Mouse (Mus musculus): ENCODE measurements around the gene Lmbrd2. TPM values are rescaled to one million over a fixed set of nuclear protein-coding genes. Genes with fewer than 3 reads are reported as not detected.
A peak's percentile ranks its signal among the peaks of the same experiment; 100 is the strongest.

Lmbrd2 gene
- polyA plus RNA-seq (2015; fragmentation: Nextera tagmentation; extraction: Ambion mirVana), result 2.2 and 2.4 TPM in 2 replicates

- H3K27ac ChIP-seq, result peak within 1 kb of the TSS; percentile 80
- no peaks in the 10 kb centered on the region for H3K27me3 ChIP-seq
- H3K4me2 ChIP-seq, result peak within 1 kb of the TSS; percentile 60
- peak within 1 kb of the TSS; percentile 80 for H3K4me3 ChIP-seq
- peak; percentile 98 for ATAC-seq (ENCODE audit: insufficient number of reproducible peaks, low FRiP score, low TSS enrichment, low read depth)
- no peaks in the 10 kb centered on the region for H3K9me3 ChIP-seq
- WGBS, result under 1% methylated on average over 34 of the region's 34 CpGs
- H3K4me1 ChIP-seq, result peaks cover 25% of the 10 kb centered on the region
- peaks cover 24% of the 10 kb centered on the region for H3K36me3 ChIP-seq
- H3K9ac ChIP-seq, result peak within 1 kb of the TSS; percentile 79
Observed at GRCm38 (mm10) chr15:9140252-9140680, at the start of gene Lmbrd2. Gene Lmbrd2 (plus strand): TSS chr15:9140550.

DNA sequence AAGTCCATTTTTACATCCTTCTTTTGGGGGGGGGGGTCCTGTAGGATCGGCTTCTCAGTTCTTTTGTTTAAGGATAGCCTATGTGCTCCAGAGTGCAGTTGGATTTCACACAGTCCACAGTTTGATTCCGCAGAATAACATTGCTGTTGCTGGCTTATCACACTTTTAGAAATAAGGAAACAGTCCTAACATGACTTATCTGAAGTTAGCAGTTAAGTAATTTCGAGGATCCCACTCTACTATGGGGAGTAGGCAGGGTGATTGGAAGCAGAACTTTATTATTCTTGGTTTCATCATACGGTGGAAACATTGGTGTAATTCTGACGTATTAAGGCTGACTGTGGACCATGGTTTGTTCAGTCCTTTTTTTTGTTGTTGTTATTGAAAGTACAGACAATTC lies 49.7 kb upstream of the Lmbrd2 start:
- ATAC-seq (ENCODE audit: insufficient number of reproducible peaks, low FRiP score, low TSS enrichment, low read depth), result no peak
- H3K36me3 ChIP-seq, result peaks cover 36% of the 10 kb centered on the region

GRCm38 (mm10) chr15:9093598-9094365 lies 46.6 kb upstream of the Lmbrd2 start:
- Histone ChIP-seq H3K9me3 (no peaks in the 10 kb centered on the region), H3K27me3 (no peaks in the 10 kb centered on the region), H3K36me3 (peaks cover 34% of the 10 kb centered on the region), H3K4me3 (no peak overlapping the region), H3K9ac (no peak overlapping the region), H3K4me1 (peaks cover 5% of the 10 kb centered on the region; the same call in 1 of the 2 replicates), H3K27ac (no peak overlapping the region), H3K4me2 (no peak overlapping the region)
- 74% methylated on average over 11 of the region's 11 CpGs for WGBS
- peak; percentile 44; the same call in 1 of the 2 replicates for ATAC-seq (ENCODE audit: insufficient number of reproducible peaks, low FRiP score, low TSS enrichment, low read depth)

More for the DNA sequence above, 49.7 kb upstream of the Lmbrd2 start:
- no peak overlapping the region for H3K4me2 ChIP-seq
- WGBS, result 91% methylated on average over 5 of the region's 5 CpGs
- no peaks in the 10 kb centered on the region for H3K27me3 ChIP-seq
- no peak overlapping the region for H3K4me3 ChIP-seq
- H3K9me3 ChIP-seq, result no peaks in the 10 kb centered on the region
- H3K27ac ChIP-seq, result no peak overlapping the region
- H3K9ac ChIP-seq, result no peak overlapping the region
- peaks cover 5% of the 10 kb centered on the region; the same call in 1 of the 2 replicates for H3K4me1 ChIP-seq

- Histone ChIP-seq H3K4me3 (no peak overlapping the region), H3K9ac (no peak overlapping the region), H3K4me2 (no peak overlapping the region), H3K4me1 (peaks cover 5% of the 10 kb centered on the region; the same call in 1 of the 2 replicates), H3K27ac (no peak overlapping the region), H3K27me3 (no peaks in the 10 kb centered on the region), H3K36me3 (peaks cover 34% of the 10 kb centered on the region), H3K9me3 (no peaks in the 10 kb centered on the region)
- WGBS, result 26% methylated on average over 13 of the region's 13 CpGs
- peak; percentile 19; the same call in 1 of the 2 replicates for ATAC-seq (ENCODE audit: insufficient number of reproducible peaks, low FRiP score, low TSS enrichment, low read depth)
Observed at GRCm38 (mm10) chr15:9094366-9094750, 46.0 kb upstream of the Lmbrd2 start.

DNA sequence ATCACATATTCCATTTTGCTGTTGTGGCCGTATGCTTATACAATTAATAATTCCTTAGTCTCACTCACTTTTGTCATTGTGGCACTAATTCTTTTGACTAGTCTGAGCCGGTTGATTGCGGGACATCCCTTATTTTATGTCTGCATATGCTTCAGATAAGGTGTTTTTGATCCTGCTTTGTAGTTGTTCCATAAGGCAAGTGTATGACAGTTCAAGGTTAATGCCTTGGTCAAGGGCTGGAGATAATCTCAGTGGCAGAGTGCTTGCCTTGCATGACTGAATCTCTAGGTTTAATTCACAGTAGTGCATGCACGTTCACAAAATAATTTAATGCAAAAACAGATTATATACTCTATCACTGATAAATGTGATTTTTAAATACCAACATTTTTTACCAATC lies 43.5 kb upstream of the Lmbrd2 start:
- Histone ChIP-seq H3K4me2 (no peak overlapping the region), H3K27ac (no peak overlapping the region), H3K4me3 (no peak overlapping the region), H3K9ac (no peak overlapping the region), H3K4me1 (peaks cover 5% of the 10 kb centered on the region; the same call in 1 of the 2 replicates), H3K36me3 (peaks cover 50% of the 10 kb centered on the region), H3K27me3 (no peaks in the 10 kb centered on the region), H3K9me3 (no peaks in the 10 kb centered on the region)
- 94% methylated on average over 4 of the region's 4 CpGs for WGBS
- no peak for ATAC-seq (ENCODE audit: insufficient number of reproducible peaks, low FRiP score, low TSS enrichment, low read depth)

DNA sequence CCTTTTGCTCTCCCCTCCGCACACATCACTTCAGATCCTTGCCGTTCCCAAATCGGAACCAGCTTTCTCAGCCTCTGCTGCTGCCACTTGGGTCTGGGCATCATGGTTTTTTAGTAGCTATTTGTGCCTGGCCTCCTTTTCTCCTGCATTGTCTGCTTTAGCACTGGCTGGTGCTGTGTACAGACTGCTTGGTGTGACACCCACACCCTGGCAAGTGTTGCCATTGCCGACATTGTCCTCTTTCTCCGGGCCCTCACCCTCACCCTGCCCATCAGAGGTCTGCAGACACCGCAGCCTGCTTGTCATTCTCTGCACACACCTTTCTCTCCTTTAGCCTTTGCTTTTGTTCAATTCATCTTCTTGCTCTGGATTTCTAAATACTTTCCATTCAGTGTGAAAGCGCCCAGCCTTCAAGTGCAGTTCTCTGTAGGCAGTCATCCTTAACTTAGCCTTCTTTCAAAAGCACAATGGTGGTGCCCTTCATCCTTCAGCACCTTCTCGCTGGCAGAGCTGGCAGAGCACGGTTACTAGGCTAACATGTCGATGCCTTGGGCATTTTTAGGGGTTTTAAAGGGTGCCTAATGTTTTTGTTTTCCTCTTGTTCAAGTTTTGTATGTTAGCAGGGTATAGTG lies 39.8 kb upstream of the Lmbrd2 start:
- H3K36me3 ChIP-seq, result peaks cover 46% of the 10 kb centered on the region
- ATAC-seq (ENCODE audit: insufficient number of reproducible peaks, low FRiP score, low TSS enrichment, low read depth), result no peak
- no peak overlapping the region for H3K4me3 ChIP-seq
- no peaks in the 10 kb centered on the region for H3K4me1 ChIP-seq
- H3K27ac ChIP-seq, result no peak overlapping the region
- no peaks in the 10 kb centered on the region for H3K27me3 ChIP-seq
- WGBS, result 94% methylated on average over 10 of the region's 10 CpGs
- no peaks in the 10 kb centered on the region for H3K9me3 ChIP-seq
- H3K9ac ChIP-seq, result no peak overlapping the region
- H3K4me2 ChIP-seq, result no peak overlapping the region

DNA sequence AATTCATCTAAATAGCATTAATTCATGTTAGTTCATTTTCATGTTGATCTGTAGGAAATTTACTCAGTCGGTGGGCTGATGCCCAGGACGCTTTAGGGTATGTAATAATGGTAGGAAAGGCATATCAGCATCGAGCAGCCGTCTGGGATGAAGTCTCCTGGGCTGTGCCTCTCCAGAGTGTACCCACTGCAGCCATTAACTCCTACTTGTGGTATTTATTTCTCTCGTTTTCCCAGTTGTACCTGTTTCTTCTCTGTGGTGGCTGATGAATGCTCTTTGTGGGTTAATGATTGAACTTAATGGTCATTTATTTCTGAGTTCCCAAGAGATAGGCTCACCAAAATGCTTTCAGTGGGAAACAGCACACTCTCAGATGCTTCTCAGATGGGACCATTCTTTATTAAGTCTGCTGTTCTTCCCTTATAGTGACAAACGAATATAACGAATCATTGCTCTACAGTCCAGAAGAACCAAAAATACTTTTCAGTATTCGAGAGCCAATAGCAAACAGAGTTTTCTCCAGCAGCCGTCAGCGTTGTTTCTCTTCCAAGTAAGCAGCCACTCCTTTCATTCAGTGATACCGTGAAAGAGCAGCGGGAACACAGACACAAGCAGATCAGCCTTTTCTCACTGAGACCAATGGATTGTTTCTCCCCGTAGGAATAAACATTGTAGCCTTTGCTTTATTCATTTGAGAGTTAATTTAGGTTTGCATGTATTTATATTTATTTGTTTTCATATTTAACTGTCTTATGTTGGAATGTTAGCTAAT lies 33.9 kb upstream of the Lmbrd2 start:
- Histone ChIP-seq H3K4me2 (no peak overlapping the region), H3K27me3 (no peaks in the 10 kb centered on the region), H3K4me3 (no peak overlapping the region), H3K27ac (no peak overlapping the region), H3K36me3 (peaks cover 43% of the 10 kb centered on the region), H3K9ac (no peak overlapping the region), H3K4me1 (no peaks in the 10 kb centered on the region), H3K9me3 (no peaks in the 10 kb centered on the region)
- WGBS, result 86% methylated on average over 13 of the region's 13 CpGs
- no peak for ATAC-seq (ENCODE audit: insufficient number of reproducible peaks, low FRiP score, low TSS enrichment, low read depth)

- no peak overlapping the region for H3K4me2 ChIP-seq
- 68% methylated on average over 6 of the region's 6 CpGs for WGBS
- ATAC-seq (ENCODE audit: insufficient number of reproducible peaks, low FRiP score, low TSS enrichment, low read depth), result no peak
- H3K27me3 ChIP-seq, result no peaks in the 10 kb centered on the region
- H3K27ac ChIP-seq, result no peak overlapping the region
- peaks cover 48% of the 10 kb centered on the region for H3K36me3 ChIP-seq
- no peaks in the 10 kb centered on the region for H3K4me1 ChIP-seq
- H3K9me3 ChIP-seq, result no peaks in the 10 kb centered on the region
- no peak overlapping the region for H3K4me3 ChIP-seq
- no peak overlapping the region for H3K9ac ChIP-seq
Observed at GRCm38 (mm10) chr15:9110526-9111347, 29.6 kb upstream of the Lmbrd2 start.

DNA sequence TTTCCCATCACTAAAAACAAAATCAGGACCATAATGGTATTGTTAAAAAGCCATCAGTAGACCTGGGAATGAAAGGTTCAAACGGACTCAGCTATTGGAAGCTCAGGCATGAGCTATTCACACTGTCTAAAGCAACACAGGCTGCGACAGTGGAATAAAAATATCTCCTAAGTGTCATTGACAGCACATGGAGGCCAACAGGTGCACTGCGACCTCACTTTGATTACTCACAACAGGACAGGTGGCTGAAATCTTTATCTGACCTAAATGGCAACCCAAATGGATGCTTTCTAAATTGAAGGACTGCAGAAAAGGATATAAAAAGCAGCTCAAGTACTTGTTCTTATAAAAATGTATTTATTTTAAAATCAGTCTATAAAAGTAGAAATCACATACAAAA lies 28.7 kb upstream of the Lmbrd2 start:
- Histone ChIP-seq H3K4me2 (no peak overlapping the region), H3K27ac (no peak overlapping the region), H3K4me1 (no peaks in the 10 kb centered on the region), H3K4me3 (no peak overlapping the region), H3K9me3 (no peaks in the 10 kb centered on the region), H3K36me3 (peaks cover 53% of the 10 kb centered on the region), H3K27me3 (no peaks in the 10 kb centered on the region), H3K9ac (no peak overlapping the region)
- 81% methylated on average over 3 of the region's 3 CpGs for WGBS
- no peak for ATAC-seq (ENCODE audit: insufficient number of reproducible peaks, low FRiP score, low TSS enrichment, low read depth)

DNA sequence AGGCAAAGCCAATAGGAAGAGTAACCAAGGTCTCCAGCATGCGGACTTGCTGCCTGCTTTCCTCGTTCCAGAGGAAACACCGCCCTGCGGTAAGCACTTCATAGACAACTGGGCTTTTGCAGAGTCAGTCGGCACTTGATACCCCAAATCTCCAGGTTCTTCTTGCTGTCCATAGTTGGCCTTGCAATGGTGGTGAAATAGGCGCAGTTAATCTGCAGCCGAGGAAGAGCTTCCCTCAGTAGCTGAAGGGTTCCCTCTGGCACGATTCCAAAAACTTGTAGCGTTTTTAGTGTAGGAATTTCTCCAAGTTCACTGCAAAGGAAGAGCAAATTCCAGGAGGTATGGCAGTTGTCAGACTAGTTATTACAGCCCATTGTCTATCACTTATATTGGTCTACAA lies 26.8 kb upstream of the Lmbrd2 start:
- Histone ChIP-seq H3K4me2 (no peak overlapping the region), H3K27me3 (no peaks in the 10 kb centered on the region), H3K36me3 (peaks cover 60% of the 10 kb centered on the region), H3K4me1 (no peaks in the 10 kb centered on the region), H3K27ac (no peak overlapping the region), H3K9me3 (no peaks in the 10 kb centered on the region), H3K9ac (no peak overlapping the region), H3K4me3 (no peak overlapping the region)
- WGBS, result 67% methylated on average over 9 of the region's 9 CpGs
- ATAC-seq (ENCODE audit: insufficient number of reproducible peaks, low FRiP score, low TSS enrichment, low read depth), result no peak

DNA sequence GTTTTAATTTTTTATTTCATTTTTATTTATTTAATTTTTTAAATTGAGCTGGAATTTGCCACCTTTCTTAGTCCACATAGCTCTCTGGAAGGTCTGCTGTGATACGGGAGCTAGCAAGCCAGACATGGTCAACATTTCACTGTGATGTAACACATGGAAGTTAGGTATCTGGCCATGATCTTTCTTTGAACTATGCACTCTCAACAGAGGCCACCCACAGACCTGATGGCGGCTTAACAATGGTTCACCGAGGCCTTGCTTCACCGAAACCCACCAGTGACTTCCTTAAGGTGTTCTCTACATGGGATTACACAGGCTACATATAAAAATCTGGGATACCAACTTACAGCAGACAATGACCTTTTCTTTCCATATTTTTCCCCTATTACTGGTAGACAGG lies 26.2 kb upstream of the Lmbrd2 start:
- Histone ChIP-seq H3K4me3 (no peak overlapping the region), H3K9me3 (no peaks in the 10 kb centered on the region), H3K27ac (no peak overlapping the region), H3K4me2 (no peak overlapping the region), H3K9ac (no peak overlapping the region), H3K36me3 (peaks cover 66% of the 10 kb centered on the region), H3K4me1 (no peaks in the 10 kb centered on the region), H3K27me3 (no peaks in the 10 kb centered on the region)
- no peak for ATAC-seq (ENCODE audit: insufficient number of reproducible peaks, low FRiP score, low TSS enrichment, low read depth)
- 88% methylated on average over 4 of the region's 4 CpGs for WGBS
